Mouse (Mus musculus) G1E (cell line): ENCODE measurements at regions not wholly inside any gene's neighbourhood (a gene's known extent, or its start where the extent isn't known, plus 50 kb on each side); places are given as distances from the start of the nearest gene placed in this dataset.

ENCODE experiments used
- CTCF ChIP-seq: IDR thresholded peaks from 2 replicates; pipeline ENCODE4 v1.5.1; 2012; ENCODE audit warnings: low read depth, low read length, inconsistent platforms, mixed read lengths
- GATA1 ChIP-seq: IDR thresholded peaks from 2 replicates; pipeline ENCODE4 v1.6.1; 2012; ENCODE audit warnings: borderline replicate concordance, low read length, inconsistent platforms, mixed read lengths
- GATA2 ChIP-seq: IDR thresholded peaks from 2 replicates; pipeline ENCODE4 v1.6.1; 2012; ENCODE audit warnings: low read depth, low read length, inconsistent platforms, borderline replicate concordance
- POLR2AphosphoS5 ChIP-seq: IDR thresholded peaks from 2 replicates; pipeline ENCODE4 v1.6.1; 2012; ENCODE audit warnings: low read depth, low read length, inconsistent platforms; ENCODE audit not compliant: insufficient replicate concordance
- TAL1 ChIP-seq: conservative IDR thresholded peaks from 2 replicates; pipeline ENCODE4 v1.6.1; 2012; ENCODE audit warnings: low read depth, low read length, inconsistent platforms, mixed read lengths

- no peak for TF ChIP-seq CTCF
- TF ChIP-seq TAL1, result no peak
- TF ChIP-seq POLR2AphosphoS5, result no peak
- TF ChIP-seq GATA1, result no peak
- TF ChIP-seq GATA2, result no peak
Observed at GRCm38 (mm10) chr3:99812836-99813235, 72.4 kb upstream of the Spag17 start.
